Mouse (Mus musculus) forebrain, embryonic 14.5 days (tissue): ENCODE results near the gene Stxbp4. TPM values are rescaled to one million over a fixed set of nuclear protein-coding genes. Genes with fewer than 3 reads are reported as not detected.

ENCODE experiments used
- ATAC-seq: fragments of 200-750 bp; cut with Nextera tagmentation; 2 replicates; pipeline ENCODE4 v1.8.0; 2017; ENCODE audit warnings: mild to moderate bottlenecking, moderate library complexity
- DNase-seq: peaks from one replicate; pipeline ENCODE4 v3.0.0-alpha.2; 2015; ENCODE audit warnings: low spot score
- H3K27ac ChIP-seq: fragments of 300-500 bp; sonication (generic); 2 replicates; pipeline ENCODE4 v1.5.1; 2014; ENCODE audit warnings: low read depth, mild to moderate bottlenecking, control low read depth, low read length, moderate library complexity
- H3K27me3 ChIP-seq: fragments of 300-500 bp; sonication (generic); replicated peaks from 2 replicates; pipeline ENCODE4 v1.6.1; 2014; ENCODE audit warnings: low read length, control low read depth, mixed read lengths; ENCODE audit not compliant: control insufficient read depth, insufficient read depth
- H3K36me3 ChIP-seq: fragments of 300-500 bp; sonication (generic); 2 replicates; pipeline ENCODE4 v1.6.1; 2014; ENCODE audit warnings: low read length, control low read depth; ENCODE audit not compliant: control insufficient read depth, insufficient read depth
- H3K4me1 ChIP-seq: fragments of 300-500 bp; sonication (generic); 2 replicates; pipeline ENCODE4 v1.6.1; 2014; ENCODE audit warnings: antibody characterized with exemption, low read length, control low read depth; ENCODE audit not compliant: control insufficient read depth, insufficient read depth
- H3K4me2 ChIP-seq: fragments of 300-500 bp; sonication (generic); 2 replicates; pipeline ENCODE4 v1.6.1; 2014; ENCODE audit warnings: mild to moderate bottlenecking, control low read depth, low read length
- H3K4me3 ChIP-seq: fragments of 300-500 bp; sonication (generic); 2 replicates; pipeline ENCODE4 v1.5.1; 2014; ENCODE audit warnings: low read depth, low read length, control low read depth
- H3K9ac ChIP-seq: fragments of 300-500 bp; sonication (generic); 2 replicates; pipeline ENCODE4 v1.6.1; 2014; ENCODE audit warnings: mild to moderate bottlenecking, low read length, control low read depth, moderate library complexity
- H3K9me3 ChIP-seq: fragments of 300-500 bp; sonication (generic); replicated peaks from 2 replicates; pipeline ENCODE4 v1.6.1; 2016; ENCODE audit warnings: low read length, control low read depth, mixed read lengths; ENCODE audit not compliant: control insufficient read depth
- WGBS: fragments of 180-500 bp; shearing (Covaris S2); extraction: QIAGEN DNeasy Blood & Tissue Kit; methylation state at CpG from one replicate; pipeline ENCODE4 v1.1.7; 2014; 5-methylcytosine and 5-hydroxymethylcytosine counted together
- polyA plus RNA-seq: library from polyadenylated mRNA; unstranded; fragments of >200 nt; fragmentation: Nextera tagmentation; extraction: Ambion mirVana; gene quantifications from 2 replicates; pipeline ENCODE4 v1.2.1, GENCODE M21; 2014

Gene Stxbp4
- polyA plus RNA-seq, 1 experiment from 2014 or later: 14.7 TPM

DNA sequence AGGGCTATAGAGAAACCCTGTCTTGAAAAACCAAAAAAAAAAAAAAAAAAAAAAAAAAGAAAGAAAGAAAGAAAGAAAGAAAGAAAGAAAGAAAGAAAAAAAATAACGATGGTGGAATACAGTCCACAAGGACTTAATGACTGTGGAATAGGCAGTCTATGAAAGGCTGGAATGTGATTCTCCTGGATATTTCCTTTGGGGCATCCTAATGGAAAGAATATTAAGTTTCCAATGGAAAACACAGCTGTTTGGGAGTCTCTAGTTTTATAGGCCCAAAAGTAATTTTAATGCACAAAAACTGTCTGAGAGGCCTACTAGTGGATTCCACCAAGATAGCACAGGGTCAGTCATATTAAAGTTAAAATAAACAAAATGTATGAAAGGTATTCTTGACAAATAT is 42.1 kb downstream of the Stxbp4 start:
- Histone ChIP-seq H3K4me3 (no peak overlapping the region), H3K4me1 (no peaks in the 10 kb centered on the region), H3K4me2 (no peak overlapping the region), H3K27me3 (no peaks in the 10 kb centered on the region), H3K9me3 (no peaks in the 10 kb centered on the region), H3K27ac (no peak overlapping the region), H3K9ac (no peak overlapping the region), H3K36me3 (peaks cover 20% of the 10 kb centered on the region)
- ATAC-seq (no peak), DNase-seq (no peak)
- WGBS: 79% methylated on average over 1 of the region's 1 CpGs

DNA sequence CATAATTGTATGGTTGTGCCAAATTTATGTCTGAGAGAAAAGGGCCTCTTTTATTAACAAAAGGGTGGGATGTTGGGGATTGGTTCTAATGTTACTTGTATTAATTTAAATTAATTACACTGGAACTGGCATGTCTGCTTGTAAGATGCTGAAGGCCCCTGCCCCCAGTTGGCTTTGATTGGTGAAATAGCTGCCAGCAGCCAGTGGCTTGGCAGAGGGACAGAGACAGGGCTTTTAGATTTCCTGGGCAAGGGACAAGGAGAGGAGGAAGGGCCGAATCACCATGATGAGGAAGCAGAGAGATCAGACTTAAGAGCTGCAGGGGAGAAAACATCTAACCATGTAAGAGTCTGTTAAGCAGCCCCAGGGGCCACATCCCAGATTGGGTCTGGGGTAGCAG is 46.9 kb downstream of the Stxbp4 start:
- H3K4me1 ChIP-seq: no peaks in the 10 kb centered on the region
- H3K4me2 ChIP-seq: no peak overlapping the region
- WGBS: 70% methylated on average over 1 of the region's 1 CpGs
- no peak overlapping the region for H3K27ac ChIP-seq
- H3K9ac ChIP-seq: no peak overlapping the region
- no peaks in the 10 kb centered on the region for H3K9me3 ChIP-seq
- DNase-seq (peak; percentile 1), ATAC-seq (no peak)
- peaks cover 16% of the 10 kb centered on the region for H3K36me3 ChIP-seq
- H3K27me3 ChIP-seq: no peaks in the 10 kb centered on the region
- no peak overlapping the region for H3K4me3 ChIP-seq

DNA sequence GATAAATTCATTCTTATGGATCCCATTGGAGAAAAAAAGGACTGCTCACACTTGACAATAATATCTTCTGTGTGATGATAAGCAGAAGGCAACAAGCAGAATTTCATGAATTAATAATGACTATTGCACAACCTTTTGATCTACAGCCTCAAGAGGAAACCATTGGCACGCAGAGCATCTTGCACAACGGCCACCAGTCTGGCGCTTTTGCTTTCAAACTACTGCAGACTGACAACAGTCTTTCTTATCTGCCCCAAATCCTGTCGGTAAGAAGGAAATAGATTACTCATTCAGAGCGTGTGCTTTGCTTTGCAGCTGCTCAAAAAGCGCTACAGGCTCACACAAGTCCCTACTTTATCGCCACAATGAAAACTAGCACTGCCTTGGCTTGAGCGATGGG is 51.7 kb downstream of the Stxbp4 start:
- ATAC-seq: no peak
- Histone ChIP-seq H3K9ac (no peak overlapping the region), H3K36me3 (peaks cover 8% of the 10 kb centered on the region), H3K4me3 (no peak overlapping the region), H3K4me2 (no peak overlapping the region), H3K4me1 (no peaks in the 10 kb centered on the region), H3K27me3 (no peaks in the 10 kb centered on the region), H3K9me3 (no peaks in the 10 kb centered on the region), H3K27ac (no peak overlapping the region)
- WGBS: 91% methylated on average over 8 of the region's 8 CpGs
- no peak for DNase-seq

GRCm38 (mm10) chr11:90585754-90586153 is 52.1 kb downstream of the Stxbp4 start:
- Histone ChIP-seq H3K27ac (no peak overlapping the region), H3K4me2 (no peak overlapping the region), H3K4me1 (no peaks in the 10 kb centered on the region), H3K4me3 (no peak overlapping the region), H3K9ac (no peak overlapping the region), H3K27me3 (no peaks in the 10 kb centered on the region), H3K36me3 (peaks cover 6% of the 10 kb centered on the region; the same call in 1 of the 2 replicates), H3K9me3 (no peaks in the 10 kb centered on the region)
- DNase-seq: no peak
- no peak for ATAC-seq
- 86% methylated on average over 2 of the region's 2 CpGs for WGBS

DNA sequence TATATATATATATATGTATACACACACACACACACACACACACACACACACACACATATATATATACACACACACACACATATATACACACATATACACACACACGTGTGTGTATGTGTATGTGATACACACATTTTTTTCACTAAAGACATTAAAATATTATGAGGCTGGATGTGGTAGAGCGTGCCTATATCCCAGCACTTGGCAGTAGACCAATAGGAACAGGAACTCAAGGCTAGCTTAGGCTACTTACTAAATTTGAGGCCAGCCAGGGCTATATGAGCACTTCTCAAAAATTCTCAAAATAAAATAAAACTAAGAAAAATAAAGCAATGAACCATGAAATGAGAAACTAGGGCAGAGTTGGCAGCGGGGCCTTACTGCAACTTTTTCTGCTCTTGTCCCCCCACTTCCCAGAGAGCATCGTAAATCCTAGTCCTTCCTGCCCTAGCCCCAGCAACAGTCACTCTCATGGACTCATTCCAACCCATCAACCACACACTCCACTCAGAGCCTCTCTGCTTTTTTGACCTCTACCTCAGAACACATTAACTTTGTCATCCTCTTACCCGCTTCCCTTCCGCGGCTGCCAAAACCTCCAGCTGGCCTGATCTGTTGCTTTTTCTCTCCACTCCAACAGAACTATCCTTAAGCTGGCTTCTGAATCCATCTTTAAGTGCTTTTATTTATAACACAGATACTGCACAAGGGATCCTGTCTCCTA is 60.7 kb downstream of the Stxbp4 start:
- no peak for ATAC-seq

GRCm38 (mm10) chr11:90576282-90576972 is 61.5 kb downstream of the Stxbp4 start:
- Histone ChIP-seq H3K4me1 (no peaks in the 10 kb centered on the region), H3K9me3 (no peaks in the 10 kb centered on the region), H3K27me3 (no peaks in the 10 kb centered on the region), H3K27ac (no peak overlapping the region), H3K4me2 (no peak overlapping the region), H3K36me3 (peaks cover 11% of the 10 kb centered on the region), H3K4me3 (no peak overlapping the region), H3K9ac (no peak overlapping the region)
- ATAC-seq (no peak), DNase-seq (no peak)
- WGBS: 84% methylated on average over 8 of the region's 8 CpGs

More for the DNA sequence above, 60.7 kb downstream of the Stxbp4 start:
- Histone ChIP-seq H3K27me3 (no peaks in the 10 kb centered on the region), H3K27ac (no peak overlapping the region), H3K4me2 (no peak overlapping the region), H3K4me1 (no peaks in the 10 kb centered on the region), H3K9me3 (no peaks in the 10 kb centered on the region), H3K4me3 (no peak overlapping the region), H3K36me3 (peaks cover 5% of the 10 kb centered on the region), H3K9ac (no peak overlapping the region)
- DNase-seq: no peak
- WGBS: 98% methylated on average over 7 of the region's 7 CpGs

DNA sequence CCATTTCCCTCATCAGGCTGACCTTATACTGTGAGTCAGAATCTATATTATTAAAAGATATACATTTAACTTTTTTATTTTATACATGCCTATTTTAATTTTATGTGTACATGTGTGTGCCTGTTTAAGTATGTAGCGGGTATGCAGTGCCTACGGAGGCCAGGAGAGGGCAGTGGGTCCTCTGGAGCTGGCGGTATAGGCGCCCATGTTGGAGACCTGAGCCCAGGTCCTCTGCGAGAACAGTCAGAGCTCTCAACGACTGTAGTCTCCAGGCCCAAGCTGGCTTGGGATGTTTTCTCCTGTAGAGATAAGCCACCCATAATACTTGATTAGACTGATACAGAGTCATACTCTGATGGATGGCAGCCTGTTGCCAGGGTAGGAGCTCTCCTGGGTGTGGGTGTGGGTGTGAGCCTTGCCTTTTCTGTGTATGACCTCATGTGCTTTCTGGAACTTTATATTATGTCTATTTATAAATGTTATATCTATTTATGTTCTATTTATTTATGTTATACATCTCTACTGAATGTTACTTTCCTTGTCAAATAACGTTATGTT is 62.3 kb downstream of the Stxbp4 start:
- H3K4me3 ChIP-seq: no peak overlapping the region
- no peaks in the 10 kb centered on the region for H3K4me1 ChIP-seq
- H3K4me2 ChIP-seq: no peak overlapping the region
- no peak for DNase-seq
- H3K36me3 ChIP-seq: peaks cover 17% of the 10 kb centered on the region
- H3K9me3 ChIP-seq: no peaks in the 10 kb centered on the region
- no peak overlapping the region for H3K9ac ChIP-seq
- 95% methylated on average over 7 of the region's 7 CpGs for WGBS
- ATAC-seq: no peak
- H3K27ac ChIP-seq: no peak overlapping the region
- H3K27me3 ChIP-seq: no peaks in the 10 kb centered on the region

GRCm38 (mm10) chr11:90570646-90571259 is 67.1 kb downstream of the Stxbp4 start:
- Histone ChIP-seq H3K36me3 (peaks cover 20% of the 10 kb centered on the region), H3K4me1 (no peaks in the 10 kb centered on the region), H3K27ac (no peak overlapping the region), H3K9ac (no peak overlapping the region), H3K4me2 (no peak overlapping the region), H3K27me3 (no peaks in the 10 kb centered on the region), H3K9me3 (no peaks in the 10 kb centered on the region), H3K4me3 (no peak overlapping the region)
- ATAC-seq (no peak), DNase-seq (no peak)
- 91% methylated on average over 2 of the region's 2 CpGs for whole genome bisulfite sequencing
